Mouse (Mus musculus): Measurements from ENCODE around the gene Tbx6. TPM values are rescaled to one million over a fixed set of nuclear protein-coding genes. Genes with fewer than 3 reads are reported as not detected.

Tbx6 gene
- polyA plus RNA-seq, 1 experiment, result 0.87 TPM

Other genes with a start within 250 kb of the Tbx6 start
- gene Eif3c, start 215.1 kb upstream of the Tbx6 start, polyA plus RNA-seq (2012; rRNA removed), result 89.5 and 103 TPM in 2 replicates
- 1.6 and 3.5 TPM in 2 replicates for gene Apobr, start 196.5 kb upstream of the Tbx6 start, polyA plus RNA-seq (2012; rRNA removed)
- gene Cln3, start 195.7 kb upstream of the Tbx6 start, polyA plus RNA-seq (2012; rRNA removed), result 35.0 and 37.1 TPM in 2 replicates
- 0.16 and 0.37 TPM in 2 replicates for gene Il27, start 186.5 kb upstream of the Tbx6 start, polyA plus RNA-seq (2012; rRNA removed)
- gene Nupr1, start 150.6 kb upstream of the Tbx6 start, polyA plus RNA-seq (2012; rRNA removed), result 37.6 and 54.5 TPM in 2 replicates
- gene Sgf29, start 132.2 kb upstream of the Tbx6 start, polyA plus RNA-seq (2012; rRNA removed), result 27.6 and 30.2 TPM in 2 replicates
- 8.5 and 9.5 TPM in 2 replicates for gene Sult1a1, start 105.1 kb upstream of the Tbx6 start, polyA plus RNA-seq (2012; rRNA removed)
- 49.0 and 63.3 TPM in 2 replicates for gene Bola2, start 86.1 kb upstream of the Tbx6 start, polyA plus RNA-seq (2012; rRNA removed)
- gene Slx1b, start 85.7 kb upstream of the Tbx6 start, polyA plus RNA-seq (2012; rRNA removed), result 8.8 and 12.0 TPM in 2 replicates
- 137 and 143 TPM in 2 replicates for gene Coro1a, start 73.7 kb upstream of the Tbx6 start, polyA plus RNA-seq (2012; rRNA removed)
- gene Mapk3, start 21.9 kb upstream of the Tbx6 start, polyA plus RNA-seq (2012; rRNA removed), result 497 and 498 TPM in 2 replicates
- 32.7 and 34.4 TPM in 2 replicates for gene Gdpd3, start 15.1 kb upstream of the Tbx6 start, polyA plus RNA-seq (2012; rRNA removed)
- gene Ypel3, start 4.5 kb upstream of the Tbx6 start, polyA plus RNA-seq (2012; rRNA removed), result 84.4 and 90.5 TPM in 2 replicates
- 245 and 253 TPM in 2 replicates for gene Ppp4c, start 11.0 kb downstream of the Tbx6 start, polyA plus RNA-seq (2012; rRNA removed)
- gene Fam57b, start 16.2 kb downstream of the Tbx6 start, polyA plus RNA-seq (2012; rRNA removed), result 1.9 and 2.6 TPM in 2 replicates
- gene 4930451I11Rik, start 50.2 kb downstream of the Tbx6 start, polyA plus RNA-seq (2012; rRNA removed), result not detected in 2 replicates
- not detected in 2 replicates for gene Doc2a, start 65.9 kb downstream of the Tbx6 start, polyA plus RNA-seq (2012; rRNA removed)
- gene Hirip3, start 80.5 kb downstream of the Tbx6 start, polyA plus RNA-seq (2012; rRNA removed), result 9.4 and 13.4 TPM in 2 replicates
- 36.5 and 39.3 TPM in 2 replicates for gene Ino80e, start 80.9 kb downstream of the Tbx6 start, polyA plus RNA-seq (2012; rRNA removed)
- 37.8 and 51.7 TPM in 2 replicates for gene Taok2, start 103.2 kb downstream of the Tbx6 start, polyA plus RNA-seq (2012; rRNA removed)
- 64.4 and 92.1 TPM in 2 replicates for gene Tmem219, start 141.4 kb downstream of the Tbx6 start, polyA plus RNA-seq (2012; rRNA removed)
- 9.5 and 13.9 TPM in 2 replicates for gene Kctd13, start 147.4 kb downstream of the Tbx6 start, polyA plus RNA-seq (2012; rRNA removed)
- 0.43 and 0.45 TPM in 2 replicates for gene Asphd1, start 168.1 kb downstream of the Tbx6 start, polyA plus RNA-seq (2012; rRNA removed)
- 2.9 and 3.4 TPM in 2 replicates for gene Sez6l2, start 169.1 kb downstream of the Tbx6 start, polyA plus RNA-seq (2012; rRNA removed)
- 324 and 348 TPM in 2 replicates for gene Cdipt, start 194.4 kb downstream of the Tbx6 start, polyA plus RNA-seq (2012; rRNA removed)
- gene Cdiptos, start 194.6 kb downstream of the Tbx6 start, polyA plus RNA-seq (2012; rRNA removed), result 0.80 and 1.1 TPM in 2 replicates
- 185 and 289 TPM in 2 replicates for gene Mvp, start 233.1 kb downstream of the Tbx6 start, polyA plus RNA-seq (2012; rRNA removed)
- 0.45 and 3.0 TPM in 2 replicates for gene Pagr1b, start 235.0 kb downstream of the Tbx6 start, polyA plus RNA-seq (2012; rRNA removed)
- 5.3 and 11.3 TPM in 2 replicates for gene Pagr1a, start 235.9 kb downstream of the Tbx6 start, polyA plus RNA-seq (2012; rRNA removed)
- gene Gm42742, start 239.6 kb downstream of the Tbx6 start, polyA plus RNA-seq (2012; rRNA removed), result 22.1 and 23.8 TPM in 2 replicates
- 1.7 and 2.5 TPM in 2 replicates for gene Prrt2, start 239.7 kb downstream of the Tbx6 start, polyA plus RNA-seq (2012; rRNA removed)
- 102 and 115 TPM in 2 replicates for gene Maz, start 245.6 kb downstream of the Tbx6 start, polyA plus RNA-seq (2012; rRNA removed)